Mouse (Mus musculus): ENCODE data around the gene Tada3.

GRCm38 (mm10) chr6:113364518-113365135, 13.1 kb downstream of the Tada3 start:
- TF ChIP-seq CTCF (IDR thresholded peaks at IDR 0.05; ENCODE audit: borderline replicate concordance, insufficient read depth, low read depth, low read length) (no peak), POLR2A (IDR thresholded peaks at IDR 0.05; ENCODE audit: borderline replicate concordance, insufficient read depth, low read length) (no peak)
